Mouse (Mus musculus) MEL (cell line): ENCODE results near the gene Hs3st5.

Experiments
- CHD2 ChIP-seq: IDR thresholded peaks from 2 replicates; pipeline ENCODE4 v1.6.1; 2011; ENCODE audit warnings: low read length, improper control_type of control experiment
- CTCF ChIP-seq, 3 experiments: IDR thresholded peaks in 2 of 3; conservative IDR thresholded peaks in 1 of 3; 2 replicates each; pipeline ENCODE4 v1.5.1; 2011 to 2012; ENCODE audit warnings: low read length in 3 of 3, low read depth in 2 of 3, mild to moderate bottlenecking in 2 of 3, improper control_type of control experiment in 1 of 3, inconsistent platforms in 1 of 3, mixed read lengths in 1 of 3, moderate library complexity in 1 of 3; ENCODE audit not compliant: control insufficient read depth in 1 of 3, insufficient read depth in 1 of 3, poor library complexity in 1 of 3, severe bottlenecking in 1 of 3
- EP300 ChIP-seq, 2 experiments: IDR thresholded peaks; 2 replicates each; pipeline ENCODE4 v1.6.1; 2011; ENCODE audit warnings: improper control_type of control experiment in 2 of 2, low read length in 2 of 2, low read depth in 1 of 2, mild to moderate bottlenecking in 1 of 2
- ETS1 ChIP-seq: IDR thresholded peaks from 2 replicates; pipeline ENCODE4 v1.6.1; 2012; ENCODE audit warnings: low read depth, mild to moderate bottlenecking, inconsistent platforms, low read length, improper control_type of control experiment, moderate library complexity
- GATA1 ChIP-seq: IDR thresholded peaks from 2 replicates; pipeline ENCODE4 v1.6.1; 2011; ENCODE audit warnings: low read depth, low read length, improper control_type of control experiment
- MAFK ChIP-seq: IDR thresholded peaks from 2 replicates; pipeline ENCODE4 v1.6.1; 2011; ENCODE audit warnings: low read depth, mild to moderate bottlenecking, low read length, improper control_type of control experiment, borderline replicate concordance
- MEF2A ChIP-seq: IDR thresholded peaks from 2 replicates; pipeline ENCODE4 v1.6.1; 2014; ENCODE audit warnings: low read depth, mild to moderate bottlenecking, inconsistent platforms, low read length, improper control_type of control experiment; ENCODE audit not compliant: poor library complexity, insufficient replicate concordance, severe bottlenecking; ENCODE audit errors: extremely low read depth
- MYC ChIP-seq: IDR thresholded peaks from 2 replicates; pipeline ENCODE4 v1.6.1; 2011; ENCODE audit warnings: low read depth, mild to moderate bottlenecking, low read length, improper control_type of control experiment, moderate library complexity
- POLR2A ChIP-seq, 2 experiments: IDR thresholded peaks; 2 replicates each; pipeline ENCODE4 v1.6.1; 2011 to 2012; ENCODE audit warnings: low read length in 2 of 2, mild to moderate bottlenecking in 2 of 2, control low read depth in 1 of 2, improper control_type of control experiment in 1 of 2, low read depth in 1 of 2, moderate library complexity in 1 of 2; ENCODE audit not compliant: control insufficient read depth in 1 of 2, insufficient read depth in 1 of 2, poor library complexity in 1 of 2
- POLR2AphosphoS2 ChIP-seq: IDR thresholded peaks from 2 replicates; pipeline ENCODE4 v1.6.1; 2011; ENCODE audit warnings: low read length, improper control_type of control experiment
- RCOR1 ChIP-seq: IDR thresholded peaks from 2 replicates; pipeline ENCODE4 v1.6.1; 2012; ENCODE audit warnings: low read depth, mild to moderate bottlenecking, inconsistent platforms, low read length, improper control_type of control experiment
- TAL1 ChIP-seq: IDR thresholded peaks from 2 replicates; pipeline ENCODE4 v1.6.1; 2012; ENCODE audit warnings: mild to moderate bottlenecking, inconsistent platforms, low read length, moderate library complexity, mixed read lengths
- USF1 ChIP-seq: IDR thresholded peaks from 2 replicates; pipeline ENCODE4 v1.6.1; 2014; ENCODE audit warnings: low read depth, mild to moderate bottlenecking, inconsistent platforms, low read length, improper control_type of control experiment, moderate library complexity

DNA sequence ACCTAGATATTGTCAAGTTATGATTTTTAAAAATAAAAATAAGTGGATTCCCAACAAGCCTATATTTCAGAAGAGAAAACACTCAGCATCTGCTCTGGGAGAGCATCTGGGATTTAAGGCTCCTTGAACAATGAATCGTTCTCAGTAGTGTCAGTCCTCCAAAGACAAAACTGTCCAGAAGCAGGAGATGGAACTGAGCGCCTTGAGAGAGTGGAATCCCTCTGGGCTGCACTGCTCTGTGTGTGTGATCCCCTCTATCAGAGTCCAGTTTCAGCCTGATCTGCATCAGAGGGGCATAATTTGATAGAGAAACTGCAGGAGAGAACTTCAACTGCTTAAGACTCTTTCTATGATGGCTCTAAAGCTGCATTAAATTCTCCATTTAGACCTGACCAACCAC lies 49.5 kb downstream of the Hs3st5 start:
- TF ChIP-seq GATA1 (no peak), MEF2A (no peak), POLR2A (IDR thresholded peaks at IDR 0.05; ENCODE audit: control insufficient read depth in 1 of 2, insufficient read depth in 1 of 2, low read depth in 1 of 2, low read length in 2 of 2, poor library complexity in 1 of 2) (no peak), MAFK (no peak), USF1 (no peak), MYC (no peak), TAL1 (no peak), CHD2 (no peak), CTCF (IDR thresholded peaks at IDR 0.05 in 2 of 3, conservative IDR thresholded peaks at IDR 0.05 in 1 of 3; ENCODE audit: control insufficient read depth in 1 of 3, insufficient read depth in 1 of 3, low read depth in 2 of 3, low read length in 3 of 3, poor library complexity in 1 of 3, severe bottlenecking in 1 of 3) (no peak), EP300 (IDR thresholded peaks at IDR 0.05; ENCODE audit: low read depth in 1 of 2, low read length in 2 of 2) (no peak), ETS1 (no peak), POLR2AphosphoS2 (no peak), RCOR1 (no peak)
